Mouse (Mus musculus) right cerebral cortex, postnatal 10 days (tissue): ENCODE measurements at regions not wholly inside any gene's neighbourhood (a gene's known extent, or its start where the extent isn't known, plus 50 kb on each side); places are given as distances from the start of the nearest gene placed in this dataset.

Experiments
- DNase-seq, 2 experiments: peaks; one replicate each; pipeline ENCODE4 v3.0.0; 2021; ENCODE audit warnings: low spot score in 2 of 2

- DNase-seq, result no peak
These were observed 666.5 kb downstream of the Defb40 start for GRCm38 (mm10) chr8:18311597-18311996.

DNA sequence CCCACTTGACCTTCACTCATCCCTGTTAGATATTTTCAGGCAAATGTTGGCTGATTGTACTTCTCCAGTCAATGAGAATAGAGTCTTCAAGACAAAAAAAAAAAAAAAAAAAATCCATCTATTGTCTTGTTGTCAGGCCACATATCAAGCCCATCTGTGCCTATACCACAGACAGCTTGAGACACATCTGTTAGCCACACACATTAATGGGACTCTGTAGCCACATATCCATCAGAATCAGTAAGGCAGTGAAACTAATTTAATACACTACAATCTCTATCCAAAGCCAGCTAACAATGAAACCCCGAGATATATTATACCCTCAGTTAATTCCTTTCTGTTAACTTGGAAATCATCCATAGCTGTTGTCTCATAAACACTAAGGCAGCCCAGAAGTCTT lies 667.1 kb downstream of the Defb40 start:
- DNase-seq, result no peak

DNA sequence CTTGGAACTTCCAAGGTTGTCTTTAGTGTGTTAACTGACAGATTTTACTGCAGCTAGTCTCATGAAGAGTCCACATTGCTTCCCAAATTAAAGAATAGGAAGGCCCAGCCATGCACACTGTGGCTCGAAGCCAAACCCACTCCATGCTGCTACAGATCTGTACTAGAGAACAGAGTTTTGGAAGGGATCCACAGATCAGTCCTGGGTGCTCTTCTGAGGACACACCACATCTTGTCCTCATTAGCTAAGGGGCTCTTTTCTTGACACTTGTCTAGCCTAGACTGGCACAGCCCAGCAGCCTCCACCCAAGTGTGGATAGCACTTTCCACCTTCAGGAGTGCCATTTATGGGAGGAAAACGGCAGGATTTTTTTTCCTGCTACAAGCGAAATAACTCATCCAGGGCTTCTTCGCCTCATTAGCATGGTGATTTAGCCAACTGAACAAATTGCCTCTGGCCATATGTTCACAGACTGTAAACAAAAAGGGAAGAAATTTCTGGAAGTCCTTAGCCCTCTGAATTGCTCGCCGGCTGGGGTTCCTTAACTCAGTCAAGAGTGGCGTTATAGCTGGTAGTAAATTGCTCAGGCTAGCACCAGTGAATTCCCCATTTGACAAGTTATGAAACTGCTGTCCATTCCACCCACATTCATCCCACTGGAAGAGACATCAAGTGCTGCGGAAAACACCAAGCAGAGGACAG lies 690.4 kb downstream of the Defb40 start:
- no peak for DNase-seq

GRCm38 (mm10) chr8:18279932-18280331 lies 698.1 kb downstream of the Defb40 start:
- DNase-seq, result no peak

GRCm38 (mm10) chr8:18268301-18268700 lies 709.8 kb downstream of the Defb40 start:
- peak; percentile 56 to 73 for DNase-seq

GRCm38 (mm10) chr8:18258287-18258961 lies 719.6 kb downstream of the Defb40 start:
- DNase-seq, result peak; percentile 32 to 42

- no peak for DNase-seq
These were observed 731.8 kb downstream of the Defb40 start for GRCm38 (mm10) chr8:18246299-18246698.

- DNase-seq, result no peak
These were observed 760.5 kb downstream of the Defb40 start for GRCm38 (mm10) chr8:18217599-18217998.

DNA sequence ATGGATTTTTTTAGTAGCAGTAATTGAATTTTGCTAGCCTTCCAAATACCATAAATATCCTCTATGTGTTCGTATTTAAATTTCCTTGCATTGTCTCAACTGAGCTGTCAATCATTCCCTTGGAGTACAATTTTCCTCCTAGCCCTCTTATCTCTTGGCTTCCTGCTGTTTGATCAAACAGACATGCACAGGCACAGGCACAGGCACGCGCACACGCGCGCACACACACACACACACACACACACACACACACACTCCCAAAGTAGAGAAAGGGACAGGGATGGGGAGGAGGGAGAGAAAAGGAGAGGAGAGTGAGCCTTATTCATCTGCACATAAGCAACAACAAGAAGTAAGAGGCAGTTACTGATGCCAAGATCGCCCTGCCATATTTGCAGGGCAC lies 760.9 kb downstream of the Defb40 start:
- DNase-seq, result no peak

- DNase-seq, result no peak
These were observed 761.5 kb downstream of the Defb40 start for GRCm38 (mm10) chr8:18216516-18216915.

GRCm38 (mm10) chr8:18210067-18210466 lies 768.0 kb downstream of the Defb40 start:
- no peak for DNase-seq

DNA sequence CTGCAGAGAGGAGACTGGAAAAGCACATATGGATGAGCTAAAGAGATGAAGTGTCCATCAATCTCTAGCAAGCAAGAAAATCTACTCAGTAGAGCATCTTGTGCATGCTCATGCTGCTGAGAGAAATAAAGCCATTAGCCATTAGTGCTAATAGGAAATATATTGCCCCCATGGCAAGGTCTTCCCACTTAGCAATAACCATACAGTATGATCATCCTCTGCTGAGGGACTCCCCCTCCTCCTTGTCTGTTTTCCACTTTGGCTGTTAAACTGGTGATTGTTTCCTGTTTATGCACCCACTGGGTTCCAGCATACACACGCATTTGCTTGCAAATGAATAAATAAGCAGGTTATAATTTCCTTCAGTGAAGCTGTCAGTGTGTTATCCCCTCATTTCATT lies 769.4 kb downstream of the Defb40 start:
- DNase-seq, result no peak

DNA sequence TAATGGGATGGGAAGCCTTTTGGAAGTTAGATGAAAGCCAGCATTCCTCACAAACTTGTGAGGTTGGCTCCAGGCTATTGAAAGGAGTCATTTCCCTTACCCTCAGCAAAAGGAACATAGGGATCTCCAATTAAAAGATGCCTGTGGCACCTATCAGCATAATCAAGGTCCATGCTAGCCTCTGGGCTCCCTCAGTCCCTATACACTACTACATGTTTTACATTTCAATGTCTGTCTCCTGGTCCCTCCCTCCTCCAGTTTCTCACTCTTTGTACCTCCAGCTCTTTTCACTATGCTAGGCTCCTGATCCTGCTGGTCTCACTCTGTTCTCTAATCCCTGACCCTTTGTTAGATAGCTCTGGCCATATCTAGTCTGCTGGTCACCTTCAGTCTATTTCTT lies 790.6 kb downstream of the Defb40 start:
- no peak for DNase-seq

GRCm38 (mm10) chr8:18175544-18176092 lies 802.4 kb downstream of the Defb40 start:
- DNase-seq, result no peak

- no peak for DNase-seq
These were observed 819.4 kb downstream of the Defb40 start for GRCm38 (mm10) chr8:18158619-18159018.

DNA sequence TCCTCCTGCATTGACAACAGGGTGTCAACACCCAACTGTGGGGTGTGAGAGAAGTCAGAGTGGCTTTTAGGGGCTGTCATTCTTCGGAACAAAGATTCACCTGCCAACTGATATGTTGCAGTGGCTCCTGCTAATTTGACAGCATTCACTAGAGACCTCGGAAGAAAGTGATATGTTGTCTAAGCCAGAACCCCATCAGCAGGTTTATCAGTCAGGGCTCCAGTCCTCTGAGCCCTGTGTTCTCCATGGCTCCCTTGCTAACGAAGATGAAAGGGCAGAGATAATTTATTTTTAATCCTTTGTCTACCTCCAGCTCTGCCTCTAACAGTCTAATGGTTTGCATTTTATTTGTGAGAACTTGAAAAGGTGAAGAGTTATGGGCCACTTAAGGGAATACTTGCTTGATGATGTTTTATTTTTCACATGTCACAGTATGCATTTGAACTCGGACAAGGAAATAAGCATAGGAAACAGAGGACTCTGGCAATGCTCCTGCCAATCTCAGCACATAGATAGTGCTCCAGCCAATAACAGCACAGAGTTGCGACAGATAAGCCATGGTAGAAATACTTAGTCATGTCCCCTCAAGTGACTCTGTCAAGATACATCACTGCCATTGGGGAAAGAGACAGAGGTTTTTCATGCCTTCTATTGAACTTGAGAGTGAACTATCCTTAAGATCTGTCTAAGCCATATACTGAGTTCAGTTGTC lies 862.6 kb downstream of the Defb40 start:
- no peak for DNase-seq

DNA sequence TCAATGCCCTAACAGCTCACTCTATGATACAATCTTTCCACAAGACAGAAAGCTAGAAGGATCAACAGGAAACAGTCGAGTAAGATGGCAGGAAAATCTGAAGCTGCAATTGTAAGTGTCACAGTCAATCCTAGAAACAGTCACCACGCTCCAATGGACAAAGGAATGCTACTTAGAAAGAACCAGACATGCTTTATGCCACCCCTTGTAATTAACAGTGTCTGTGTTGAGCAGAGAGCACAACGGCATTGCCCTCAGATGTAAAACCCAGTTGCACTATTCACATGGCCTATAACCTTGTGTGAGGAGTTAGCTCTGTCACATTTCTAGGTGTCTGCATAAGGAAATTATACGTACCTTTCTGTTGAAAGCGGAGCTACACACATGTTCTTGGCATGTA lies 864.8 kb downstream of the Defb40 start:
- no peak for DNase-seq

DNA sequence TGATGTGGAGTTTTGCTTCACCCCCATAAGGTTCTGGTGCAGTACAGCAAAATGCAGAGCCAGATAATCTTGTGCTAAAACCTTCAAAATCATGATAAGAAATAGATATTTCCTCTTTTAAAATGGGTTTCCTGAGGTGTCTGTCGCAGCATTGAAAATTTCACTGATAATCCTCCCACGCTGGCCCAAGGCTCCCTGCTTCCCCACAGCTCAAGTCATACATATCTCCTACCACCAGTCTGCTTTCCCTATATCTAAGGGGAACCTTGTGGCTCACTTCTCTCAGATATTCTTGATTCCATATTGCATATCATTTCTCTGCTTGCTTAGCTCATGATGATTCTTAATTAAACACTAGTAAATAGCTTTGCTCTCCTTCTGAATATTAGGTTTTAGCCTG lies 868.6 kb downstream of the Defb40 start:
- no peak for DNase-seq

DNA sequence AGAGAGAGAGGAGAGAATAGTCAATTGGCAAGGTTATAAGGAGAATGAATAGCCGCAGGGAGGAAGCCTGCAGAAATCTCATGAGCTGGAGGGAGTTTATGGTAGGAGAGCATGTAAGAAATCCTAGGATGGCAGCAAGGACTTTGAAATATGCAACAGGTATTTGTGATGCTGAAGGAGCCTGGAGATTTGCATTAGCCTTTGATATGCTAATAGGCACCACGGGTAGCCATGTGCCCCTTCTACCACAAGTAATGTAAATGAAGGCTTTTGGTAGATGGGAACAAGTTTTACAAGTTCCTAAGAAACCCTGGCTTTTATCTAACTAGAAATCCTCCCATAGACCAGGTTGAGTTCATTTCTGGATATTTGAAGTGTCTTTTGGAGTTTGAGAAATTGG lies 871.2 kb downstream of the Defb40 start:
- no peak for DNase-seq

- DNase-seq, result no peak
These were observed 912.6 kb downstream of the Defb40 start for GRCm38 (mm10) chr8:18065456-18065855.

DNA sequence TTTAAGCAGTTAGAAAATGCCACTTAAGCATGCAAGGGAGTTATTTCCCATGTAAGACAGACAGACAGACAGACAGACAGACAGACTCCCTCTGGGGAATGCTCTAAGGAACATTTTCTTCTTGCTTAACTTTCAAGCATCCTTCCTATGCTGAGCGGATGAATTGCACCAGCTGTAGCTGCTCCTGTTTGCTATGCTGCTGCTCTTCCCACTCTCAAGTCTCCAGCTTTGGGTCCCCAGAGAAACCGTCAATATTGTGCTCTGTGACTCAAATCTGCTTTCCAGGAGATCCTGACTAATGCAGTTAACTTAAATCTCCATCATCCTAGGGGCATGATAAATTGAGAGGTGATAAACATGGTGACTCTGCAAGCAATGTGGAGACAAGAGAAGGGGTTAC lies 918.5 kb downstream of the Defb40 start:
- no peak for DNase-seq

- DNase-seq, result no peak
These were observed 956.9 kb downstream of the Defb40 start for GRCm38 (mm10) chr8:18021196-18021595.

- DNase-seq, result no peak
These were observed 970.5 kb downstream of the Defb40 start for GRCm38 (mm10) chr8:18007567-18007966.
